Mouse (Mus musculus) thymus, postnatal 25 days (tissue): ENCODE results near the gene Cpne5.
"Not testable (repeated sequence)": the region's sequence is repeated elsewhere in the genome, so short reads cannot be mapped to it uniquely, and the experiment has no call there.

ENCODE experiments used
- DNase-seq: peaks from one replicate; pipeline ENCODE4 v3.0.0; 2022

The Cpne5 gene

GRCm38 (mm10) chr17:29256507-29256906 is 18.5 kb upstream of the Cpne5 start:
- no peak for DNase-seq

DNA sequence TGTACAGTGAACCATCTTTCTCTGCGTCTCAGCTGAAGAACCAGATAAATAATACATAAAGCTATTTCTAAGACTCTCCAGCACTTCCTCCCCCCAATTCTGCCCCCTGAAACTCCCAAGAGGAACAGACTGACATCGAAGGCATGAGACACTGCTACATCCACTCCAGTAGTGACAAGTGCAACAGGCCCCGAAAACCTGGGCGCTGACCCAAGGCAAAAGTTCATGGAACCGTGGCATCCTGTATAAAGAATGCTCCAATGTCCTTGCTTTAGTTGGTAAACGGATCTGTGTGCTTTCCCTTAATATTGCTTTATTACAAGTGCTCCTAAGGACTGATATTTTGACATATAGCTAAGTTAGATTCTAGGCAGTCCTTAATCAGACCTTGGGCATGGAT is 16.8 kb upstream of the Cpne5 start:
- DNase-seq = not testable (repeated sequence)

DNA sequence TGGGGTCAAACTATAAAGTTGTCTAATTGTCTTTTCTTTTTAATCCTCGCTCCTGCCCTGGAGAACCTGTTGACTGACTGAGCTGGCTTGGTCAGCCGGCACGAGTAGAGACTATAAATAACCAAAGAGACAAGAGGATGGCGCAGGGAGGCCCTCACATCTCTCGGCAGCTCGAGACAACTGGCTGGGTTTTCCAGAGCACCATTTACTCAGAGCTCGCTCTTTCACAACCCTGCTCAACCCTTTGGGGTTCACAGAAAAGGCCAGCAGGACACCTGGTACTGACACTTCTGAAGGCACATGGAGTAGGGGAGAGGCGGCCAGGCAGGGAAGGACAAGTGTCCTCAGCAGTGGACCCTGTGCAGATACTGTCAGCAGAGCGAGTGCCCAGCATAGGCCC is 15.7 kb upstream of the Cpne5 start:
- no peak for DNase-seq

GRCm38 (mm10) chr17:29253236-29253635 is 15.3 kb upstream of the Cpne5 start:
- no peak for DNase-seq

DNA sequence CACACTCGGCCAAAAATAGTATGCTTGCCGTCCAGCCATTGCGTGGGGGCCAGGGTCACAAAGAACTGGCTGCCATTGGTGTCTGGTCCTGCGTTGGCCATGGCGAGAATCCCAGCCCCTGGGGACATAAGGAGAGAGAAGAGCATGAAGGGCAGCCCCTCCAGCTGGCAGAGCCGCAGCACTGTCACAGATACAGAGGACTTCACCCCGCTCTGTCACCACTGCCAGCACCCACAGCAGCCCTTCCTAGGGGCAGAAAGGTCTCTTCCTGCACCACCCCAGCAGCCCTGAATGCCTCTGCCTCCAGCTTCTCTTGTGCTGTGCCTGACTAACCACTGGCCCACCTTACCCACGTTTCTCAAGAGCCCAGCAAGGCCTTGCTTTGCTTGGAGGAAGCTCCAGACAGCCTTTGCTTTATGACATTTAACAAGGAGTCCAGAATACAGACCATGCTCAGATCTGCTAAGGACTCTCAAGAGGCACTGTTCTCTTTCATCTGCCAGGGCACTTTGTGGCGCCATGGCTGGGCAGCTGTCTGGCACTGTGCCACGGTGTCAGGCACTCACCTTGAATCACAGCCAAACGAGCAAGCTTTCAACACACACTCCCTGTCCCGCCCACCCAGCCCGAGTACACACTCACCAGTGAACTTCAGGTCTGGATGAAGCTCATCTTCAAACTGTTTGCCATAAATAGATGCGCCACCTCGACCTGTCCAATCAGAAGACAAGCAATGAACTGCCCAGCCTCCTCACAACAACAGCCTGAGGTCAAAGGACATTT is 13.8 kb upstream of the Cpne5 start:
- DNase-seq = no peak

DNA sequence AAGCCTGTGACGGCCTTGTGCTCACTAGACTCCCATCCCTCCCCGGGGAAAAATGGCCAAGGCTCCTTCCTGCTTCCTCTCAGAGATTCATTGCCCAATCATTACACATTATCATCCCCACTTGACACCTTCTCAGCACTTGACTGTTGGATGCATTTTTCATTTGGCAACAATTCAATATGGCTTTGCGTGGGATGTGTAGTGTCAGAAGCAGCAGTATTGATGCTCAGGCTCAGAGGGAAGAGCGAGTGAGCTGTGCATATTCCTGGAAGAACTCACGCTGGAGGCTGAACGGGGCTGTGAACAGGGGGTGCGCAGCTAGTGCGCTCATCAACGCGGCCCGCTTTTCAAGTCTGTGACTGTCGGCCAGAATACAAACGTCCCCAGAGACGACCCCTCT is 13.0 kb upstream of the Cpne5 start:
- DNase-seq = not testable (repeated sequence)

DNA sequence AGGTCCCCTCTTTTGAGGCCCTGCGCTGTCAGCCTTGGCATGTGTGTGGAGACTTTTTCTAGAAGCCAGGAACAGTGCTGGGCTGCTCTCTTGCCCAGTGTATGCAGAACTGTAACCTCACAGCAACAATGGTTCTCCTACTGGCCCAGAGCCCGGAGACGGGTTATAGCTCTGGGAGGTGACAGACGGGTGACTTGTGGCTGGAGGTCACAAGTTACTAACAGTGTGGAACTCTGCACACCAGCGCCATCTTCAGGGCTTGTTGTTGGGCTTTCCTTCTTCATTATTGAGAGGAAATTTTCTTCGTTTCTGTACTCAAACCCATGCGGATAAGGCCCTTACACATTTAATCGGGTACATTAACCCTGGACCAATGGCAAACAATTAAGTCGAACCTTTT is 11.5 kb upstream of the Cpne5 start:
- peak; percentile 29 for DNase-seq

DNA sequence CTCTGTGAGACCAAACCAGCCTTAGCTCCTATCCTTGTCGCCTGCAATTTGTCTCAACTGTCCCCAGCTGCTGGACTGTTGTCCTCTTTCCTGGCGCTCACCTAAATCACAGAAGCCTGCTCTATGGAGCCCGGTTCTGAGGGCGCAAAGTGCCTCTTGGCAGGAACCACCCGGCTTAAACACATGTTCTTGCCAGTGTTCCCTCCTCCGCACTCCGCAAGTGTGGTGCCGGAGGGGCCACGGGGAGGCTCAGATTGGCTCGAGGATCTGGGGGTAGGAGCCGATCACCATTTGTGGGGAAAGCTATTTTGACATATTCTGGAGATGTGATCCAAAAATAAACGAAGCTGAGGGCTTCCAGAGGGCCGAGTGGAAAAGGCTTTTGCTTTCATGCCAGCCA is 9.9 kb upstream of the Cpne5 start:
- no peak for DNase-seq

DNA sequence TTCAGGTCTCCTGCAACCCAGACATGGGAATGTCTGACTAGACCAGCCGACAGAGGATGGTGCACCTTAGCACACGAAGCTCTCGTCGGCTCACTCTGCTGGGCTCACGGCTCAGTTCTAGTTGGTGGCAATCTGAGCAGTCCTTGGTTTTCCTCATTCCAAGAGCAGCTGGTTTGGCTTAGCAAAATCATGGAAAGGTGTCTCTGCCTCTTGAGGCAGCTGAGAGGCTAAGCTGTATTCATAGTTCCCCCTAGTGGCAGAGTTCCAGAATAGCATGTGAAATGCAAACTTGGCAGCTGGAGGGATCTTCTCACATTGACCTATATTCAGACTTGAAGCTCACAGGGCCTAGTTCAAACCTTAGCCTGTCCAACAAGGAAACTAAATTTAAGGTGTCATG is 8.6 kb upstream of the Cpne5 start:
- DNase-seq = peak; percentile 33

GRCm38 (mm10) chr17:29245725-29246124 is 7.8 kb upstream of the Cpne5 start:
- DNase-seq = no peak

DNA sequence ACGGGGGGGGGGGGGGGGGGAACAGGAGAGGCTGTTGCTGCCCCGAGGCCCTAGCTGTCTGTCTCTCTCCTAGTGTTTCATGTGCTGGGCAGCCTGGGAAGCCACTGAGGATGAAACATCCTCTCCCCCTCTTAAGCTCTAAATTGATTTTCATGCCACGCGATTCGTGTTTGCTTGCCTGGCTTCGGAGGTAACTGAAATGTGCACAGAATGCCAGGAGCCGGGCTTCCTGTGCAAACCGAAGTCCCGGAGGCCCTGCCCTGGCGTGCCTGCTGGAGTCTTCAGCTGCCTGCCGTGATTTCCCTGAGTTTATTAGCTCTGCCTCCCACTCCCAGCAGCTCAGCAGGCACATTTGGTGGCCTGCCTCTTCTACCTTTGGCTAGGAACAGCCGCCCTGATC is 6.9 kb upstream of the Cpne5 start:
- DNase-seq = no peak

GRCm38 (mm10) chr17:29238421-29238945 is 516 bp upstream of the Cpne5 start:
- no peak for DNase-seq

GRCm38 (mm10) chr17:29237267-29237771 is 648 bp downstream of the Cpne5 start:
- DNase-seq = no peak

- no peak for DNase-seq
These were observed 1.9 kb downstream of the Cpne5 start for GRCm38 (mm10) chr17:29236111-29236510.

DNA sequence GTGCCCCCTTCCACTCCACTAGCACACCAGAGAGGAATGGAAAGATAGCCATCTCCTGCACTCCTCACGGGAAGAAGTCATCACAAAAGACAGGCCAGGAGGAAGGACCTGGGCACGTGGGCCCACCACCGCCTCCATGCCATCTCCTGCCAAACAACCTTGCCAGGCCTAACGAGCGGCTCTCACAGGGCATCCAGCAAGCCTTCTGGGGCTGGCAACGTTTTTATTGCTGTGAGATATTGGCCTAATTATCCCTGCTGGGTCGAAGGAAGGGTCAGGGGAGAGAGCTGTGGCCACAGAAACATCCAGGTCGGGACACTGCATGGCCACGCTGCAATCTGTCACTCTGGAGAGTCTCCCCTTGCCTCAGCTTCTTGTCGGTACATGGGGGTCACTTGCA is 6.9 kb downstream of the Cpne5 start:
- no peak for DNase-seq

GRCm38 (mm10) chr17:29220631-29221030 is 17.3 kb downstream of the Cpne5 start:
- no peak for DNase-seq

DNA sequence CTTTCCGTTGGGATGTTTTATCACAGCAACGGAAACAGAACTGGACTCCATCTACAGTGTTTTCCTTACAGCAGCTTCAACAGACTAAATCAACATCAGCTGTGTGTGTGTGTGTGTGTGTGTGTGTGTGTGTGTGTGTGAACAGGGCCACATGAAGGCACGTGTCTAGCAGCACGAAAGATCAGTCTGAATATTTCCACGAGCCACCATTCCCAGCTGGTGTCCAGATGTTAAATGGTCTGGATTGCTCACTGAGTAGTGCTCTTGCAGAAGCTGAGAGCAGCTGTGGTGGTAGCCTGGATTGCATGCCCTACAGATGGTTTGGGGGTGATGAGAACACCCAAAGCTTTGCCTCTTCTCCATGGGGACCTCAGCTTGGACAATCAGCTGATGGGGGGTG is 19.9 kb downstream of the Cpne5 start:
- DNase-seq = no peak

DNA sequence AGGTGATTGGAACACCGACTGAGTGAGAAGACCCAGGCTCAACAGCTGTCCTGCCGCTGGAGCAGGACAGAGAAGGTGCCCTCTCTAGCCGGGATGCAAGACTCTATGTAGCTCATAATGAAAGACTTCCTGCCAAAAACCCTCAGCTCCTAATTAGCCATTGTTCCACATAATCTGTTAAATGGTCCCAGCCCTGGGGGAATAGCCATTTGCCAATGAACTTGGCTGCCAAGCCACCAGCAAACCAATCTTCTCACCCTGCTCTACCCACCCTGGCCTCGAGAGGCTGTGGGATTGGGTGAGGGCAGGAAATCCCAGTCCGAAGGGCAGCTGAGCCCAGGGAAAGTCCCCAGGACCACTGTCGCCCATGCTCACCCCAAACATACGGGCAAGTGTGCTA is 21.9 kb downstream of the Cpne5 start:
- no peak for DNase-seq

- DNase-seq = no peak
These were observed 23.3 kb downstream of the Cpne5 start for GRCm38 (mm10) chr17:29214655-29215054.

- DNase-seq = no peak
These were observed 23.8 kb downstream of the Cpne5 start for GRCm38 (mm10) chr17:29214193-29214456.

DNA sequence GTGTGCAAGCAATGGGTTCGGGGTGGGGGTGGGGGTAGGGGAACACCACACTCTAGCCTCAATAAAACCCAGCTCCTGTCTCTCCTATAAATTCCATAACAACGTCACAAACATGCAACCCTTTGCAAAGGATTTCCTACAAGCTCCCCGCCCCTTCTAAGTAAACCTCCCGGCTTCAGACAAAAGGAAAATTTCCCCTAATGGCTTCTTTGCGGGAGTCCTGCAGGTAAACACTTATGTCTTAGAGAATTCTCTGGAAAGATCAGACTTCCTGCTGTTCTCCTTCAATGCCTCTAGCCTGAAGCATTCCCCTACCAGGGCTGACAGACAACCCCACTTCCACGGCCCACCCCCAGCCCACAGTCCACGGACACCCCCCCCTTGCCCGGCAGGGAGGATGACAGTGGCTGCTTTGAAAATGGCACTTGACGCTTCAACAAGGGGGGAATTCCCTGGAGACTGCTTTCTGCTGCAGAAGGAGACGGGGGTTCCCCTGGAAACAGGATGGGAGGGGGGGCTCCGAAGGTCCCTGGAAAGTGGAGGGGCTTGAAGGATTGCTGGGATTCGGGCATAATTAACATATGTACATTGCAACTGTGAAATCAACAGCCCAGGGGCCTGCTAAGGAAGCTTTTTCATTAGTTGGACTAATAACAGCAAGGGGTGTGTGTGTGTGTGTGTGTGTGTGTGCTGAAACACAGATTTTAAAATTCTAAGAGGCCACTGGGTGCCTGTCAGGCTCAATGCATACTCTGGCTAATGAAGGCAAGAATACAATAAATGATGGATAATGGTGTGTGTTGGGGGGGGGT is 24.4 kb downstream of the Cpne5 start:
- no peak for DNase-seq

DNA sequence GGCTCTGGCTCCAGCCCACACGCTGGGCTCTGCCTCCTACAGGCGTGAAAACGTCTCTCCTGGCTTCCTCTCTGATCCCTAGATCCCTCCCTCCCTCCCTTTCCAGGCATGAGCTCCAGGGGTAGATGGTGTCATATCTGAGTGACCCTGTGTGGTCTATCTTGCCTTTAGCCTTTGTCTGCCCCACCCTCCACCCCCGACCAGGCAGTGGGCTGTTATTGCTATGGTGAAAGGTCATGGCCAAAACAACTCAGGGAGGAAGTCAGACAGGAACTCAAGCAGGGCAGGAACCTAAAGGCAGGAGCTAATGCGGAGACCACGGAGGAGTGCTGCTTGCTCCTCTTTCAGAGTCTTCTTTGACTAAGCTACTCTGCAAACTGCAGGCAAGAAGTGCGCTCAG is 26.1 kb downstream of the Cpne5 start:
- DNase-seq = no peak

DNA sequence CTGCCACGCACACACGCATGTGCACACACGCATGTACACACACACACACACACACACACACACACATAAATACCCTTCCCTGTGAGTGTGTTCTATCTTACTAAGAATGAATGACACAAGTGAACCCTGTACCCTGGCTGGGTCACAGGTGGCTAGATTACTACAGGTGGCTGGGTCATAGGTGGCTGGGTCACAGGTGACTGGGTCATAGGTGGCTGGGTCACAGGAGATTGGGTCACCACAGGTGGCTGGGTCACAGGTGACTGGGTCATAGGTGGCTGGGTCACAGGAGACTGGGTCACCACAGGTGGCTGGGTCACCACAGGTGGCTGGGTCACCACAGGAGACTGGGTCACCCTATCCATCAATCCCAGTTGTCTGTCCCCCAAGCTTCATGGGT is 27.9 kb downstream of the Cpne5 start:
- DNase-seq = no peak

DNA sequence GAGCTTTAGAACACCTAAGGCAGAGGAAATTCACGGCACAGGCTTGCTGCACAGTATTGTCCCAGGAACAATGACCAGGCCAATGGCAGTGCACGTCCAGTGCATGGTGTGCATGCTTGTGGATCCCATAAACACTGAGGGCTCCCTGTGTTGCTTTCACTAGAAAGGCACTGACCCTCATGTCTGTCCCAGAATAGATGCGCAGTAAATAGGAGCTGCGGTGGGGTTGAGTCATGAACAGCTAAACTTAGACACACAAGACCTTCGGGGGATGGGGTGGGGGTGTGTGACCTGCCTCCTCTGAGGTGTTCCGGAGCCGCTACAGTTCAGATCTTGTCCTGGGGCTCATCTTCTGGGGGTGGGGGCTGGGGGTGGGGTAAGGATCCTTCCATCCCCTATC is 31.9 kb downstream of the Cpne5 start:
- no peak for DNase-seq
